In the genomic region with DNA sequence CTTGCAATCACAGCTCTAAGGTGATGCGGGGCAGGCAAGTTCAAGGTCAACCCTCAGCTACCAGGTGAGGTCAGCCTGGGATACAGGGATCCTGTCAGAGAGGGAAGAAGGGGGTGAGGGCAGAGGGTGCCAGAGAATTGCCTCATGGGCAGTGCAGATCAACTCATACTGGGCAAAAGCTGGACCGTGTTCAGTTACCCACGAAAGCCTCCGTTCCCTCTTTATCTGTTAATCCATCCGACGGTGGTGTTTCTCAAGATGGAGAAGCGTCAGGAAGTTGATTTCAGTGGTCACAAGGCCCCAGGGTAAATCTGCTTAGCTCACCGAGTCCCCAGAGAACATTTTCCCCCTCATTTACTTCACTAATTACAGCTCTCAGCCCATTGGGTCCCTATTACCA, we compare ENCODE assay signal across 23 mouse cellular contexts. TPM values are rescaled to one million over a fixed set of nuclear protein-coding genes. Genes with fewer than 3 reads are reported as not detected.
A peak's percentile ranks its signal among the peaks of the same experiment; 100 is the strongest.
DNase-seq lines count a peak whose midpoint lies in the region; ATAC-seq and TF ChIP-seq lines count a peak whose summit lies in the region.
"Had no signal": no experiment of that assay in that cellular context is flagged by ENCODE, and none has a peak within 500 bp of the region (broad histone marks: within the 10 kb centered on the region; RNA-seq: fewer than 3 reads in every experiment).

No protein-coding gene starts in this region.

- DNase-seq in kidney, adult 2 months, result no peak
- no peak for DNase-seq in kidney, adult 9 months
- peak; percentile 64 for DNase-seq in 416B (ENCODE audit: low read depth)
- DNase-seq in retina, embryonic 14.5 days (ENCODE audit: low spot score), result peak; percentile 29
- no peak for DNase-seq in frontal cortex, postnatal 14 days (ENCODE audit: low spot score in 2 of 2)
- DNase-seq: adrenal gland, postnatal 36 days; cerebellum, adult 18-20 months; cerebellum, postnatal 25 days; gastrocnemius, postnatal 25 days; kidney, adult 18-20 months; kidney, postnatal 14 days; left cerebral cortex, postnatal 4 days; right cerebral cortex, adult 18-20 months; thymus, postnatal 25 days had no signal

- H3K4me3 ChIP-seq in kidney, adult 2 months (ENCODE audit: insufficient read depth, low read depth, low read length), result no peak overlapping the region
- H3K4me3 ChIP-seq: erythroblast, embryonic 14.5 days; forebrain, embryonic 13.5 days; heart, embryonic 10.5 days; left cerebral cortex, adult 2 months; midbrain, embryonic 12.5 days; myocyte had no signal

- H3K27me3 ChIP-seq in kidney, adult 2 months (replicated peaks; ENCODE audit: control insufficient read depth, insufficient read depth, low read length), result no peaks in the 10 kb centered on the region
- H3K27me3 ChIP-seq: CH12.LX; forebrain, embryonic 13.5 days; midbrain, embryonic 12.5 days had no signal

- 42% methylated on average over 8 of the region's 8 CpGs for WGBS in kidney, adult 2 months

- no peaks in the 10 kb centered on the region for H3K36me3 ChIP-seq in kidney, adult 2 months (ENCODE audit: control insufficient read depth, insufficient read depth, low read length)
- H3K36me3 ChIP-seq: heart, embryonic 10.5 days; midbrain, embryonic 12.5 days had no signal

- peak; percentile 72 for ATAC-seq in granulocyte monocyte progenitor cell, adult 5-6 weeks (replicated peaks; ENCODE audit: poor library complexity, severe bottlenecking)
- no peak for ATAC-seq in cerebellum, adult (ENCODE audit: insufficient number of reproducible peaks, low FRiP score, low TSS enrichment)
- ATAC-seq: forebrain, embryonic 13.5 days had no signal

- H3K27ac ChIP-seq in kidney, adult 2 months (ENCODE audit: insufficient read depth, low read depth, low read length), result peak overlapping the region; percentile 27; the same call in 1 of the 2 replicates
- H3K27ac ChIP-seq: forebrain, embryonic 13.5 days; heart, embryonic 10.5 days; left cerebral cortex, adult 2 months; midbrain, embryonic 12.5 days had no signal

- H3K4me1 ChIP-seq in kidney, adult 2 months (ENCODE audit: control insufficient read depth, insufficient read depth, low read length), result peaks cover 40% of the 10 kb centered on the region
- H3K4me1 ChIP-seq: forebrain, embryonic 13.5 days; heart, embryonic 10.5 days; midbrain, embryonic 12.5 days had no signal

- no peak for TF ChIP-seq POLR2A in kidney, adult 2 months (IDR thresholded peaks at IDR 0.05; ENCODE audit: low read depth, low read length)

- no peak for TF ChIP-seq CTCF in kidney, adult 2 months (conservative IDR thresholded peaks at IDR 0.05; ENCODE audit: insufficient read depth, insufficient read length, low read depth, low read length)

RNA-seq across cellular contexts. Expression of a gene that starts 8.5 kb away (rescaled TPM):
- 129 and 168 TPM in 2 replicates for polyA plus RNA-seq in kidney, adult 2 months (2012; rRNA removed)
- 45.0 and 49.3 TPM in 2 replicates for total RNA-seq in granulocyte monocyte progenitor cell, adult 5-6 weeks (2014; fragmentation: Nextera tagmentation)
- 28.9 and 29.5 TPM in 2 replicates for total RNA-seq in granulocyte monocyte progenitor cell, adult 5-6 weeks (2017)

Comparison
In these comparisons a context has a peak if more than half of its experiments do, and no peak if none do; other contexts are left out.
1. DNase-seq: peak in 416B (single experiment) and retina, embryonic 14.5 days (single experiment); none in kidney, adult 2 months (single experiment), kidney, adult 9 months (single experiment) and frontal cortex, postnatal 14 days (0 of 2).